Mouse (Mus musculus): ENCODE results near the gene Grin3b. TPM values are rescaled to one million over a fixed set of nuclear protein-coding genes. Genes with fewer than 3 reads are reported as not detected.

Gene Grin3b
- polyA plus RNA-seq, 1 experiment from 2014 or later, result 0.32 TPM

DNA sequence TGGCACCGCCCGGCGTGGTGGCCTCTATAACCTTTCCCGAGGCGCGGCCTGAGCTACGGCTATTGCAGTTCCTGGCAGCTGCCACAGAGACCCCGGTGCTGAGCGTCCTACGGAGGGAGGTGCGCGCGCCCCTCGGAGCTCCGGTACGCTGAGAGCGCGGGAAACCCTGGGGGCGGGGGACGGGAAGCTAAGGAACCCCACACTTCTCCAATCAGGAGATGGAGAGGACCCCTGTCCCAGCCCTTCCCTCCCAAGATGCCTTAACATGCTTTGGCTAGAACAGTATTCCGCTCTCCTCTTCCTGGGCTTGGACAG is 625 bp downstream of the Grin3b start:
- no peak for DNase-seq (ENCODE audit: low spot score)
- 4% methylated on average over 20 of the region's 21 CpGs for WGBS
- TF ChIP-seq CTCF (IDR thresholded peaks at IDR 0.05) (no peak), EP300 (IDR thresholded peaks at IDR 0.05) (no peak)

DNA sequence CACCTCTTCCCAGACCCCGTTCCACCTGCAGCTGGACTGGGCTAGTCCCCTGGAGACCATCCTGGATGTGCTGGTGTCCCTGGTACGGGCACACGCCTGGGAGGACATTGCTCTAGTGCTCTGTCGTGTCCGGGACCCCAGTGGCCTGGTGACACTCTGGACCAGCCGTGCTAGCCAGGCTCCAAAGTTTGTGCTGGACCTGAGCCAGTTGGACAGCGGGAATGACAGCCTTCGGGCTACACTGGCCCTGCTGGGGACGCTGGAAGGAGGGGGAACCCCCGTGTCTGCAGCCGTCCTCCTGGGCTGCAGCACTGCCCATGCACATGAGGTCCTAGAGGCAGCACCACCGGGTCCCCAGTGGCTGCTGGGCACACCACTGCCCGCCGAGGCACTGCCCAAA is 2.3 kb downstream of the Grin3b start:
- H3K9ac ChIP-seq (replicated peaks; ENCODE audit: low read depth), result no peak overlapping the region

More for the DNA sequence above, 625 bp downstream of the Grin3b start:
- ATAC-seq, result no peak
- no peaks in the 10 kb centered on the region for H3K9me3 ChIP-seq (ENCODE audit: low read length)
- peaks cover 6% of the 10 kb centered on the region; the same call in 1 of the 2 replicates for H3K27me3 ChIP-seq (replicated peaks; ENCODE audit: insufficient read depth, low read length)
- 0 out of 2 replicates have a peak, but pooled peaks cover 4% of the 10 kb centered on the region for H3K4me1 ChIP-seq (ENCODE audit: insufficient read depth, low read depth, low read length)
- H3K9ac ChIP-seq (replicated peaks; ENCODE audit: low read depth), result no peak overlapping the region
- peak overlapping the region; percentile 12; the same call in 1 of the 2 replicates for H3K4me3 ChIP-seq (ENCODE audit: low read depth, low read length)
- peak overlapping the region; percentile 44 for H3K4me2 ChIP-seq (replicated peaks; ENCODE audit: low read depth, low read length)
- no peak overlapping the region for H3K27ac ChIP-seq (ENCODE audit: low read length)
- peaks cover 19% of the 10 kb centered on the region for H3K36me3 ChIP-seq (ENCODE audit: insufficient read depth, low read length)

DNA sequence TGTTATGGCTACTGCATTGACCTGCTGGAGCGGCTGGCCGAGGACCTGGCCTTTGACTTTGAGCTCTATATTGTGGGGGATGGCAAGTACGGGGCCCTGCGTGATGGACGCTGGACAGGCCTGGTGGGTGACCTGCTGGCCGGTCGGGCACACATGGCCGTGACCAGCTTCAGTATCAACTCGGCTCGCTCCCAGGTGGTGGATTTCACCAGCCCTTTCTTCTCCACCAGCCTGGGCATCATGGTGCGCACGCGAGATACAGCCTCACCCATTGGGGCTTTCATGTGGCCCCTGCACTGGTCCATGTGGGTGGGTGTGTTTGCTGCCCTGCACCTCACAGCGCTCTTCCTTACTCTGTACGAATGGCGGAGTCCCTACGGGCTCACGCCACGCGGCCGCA is 3.6 kb downstream of the Grin3b start:
- Histone ChIP-seq H3K9ac (replicated peaks; ENCODE audit: low read depth) (no peak overlapping the region), H3K4me1 (ENCODE audit: insufficient read depth, low read depth, low read length) (0 out of 2 replicates have a peak, but pooled peaks cover 4% of the 10 kb centered on the region), H3K4me2 (replicated peaks; ENCODE audit: low read depth, low read length) (no peak overlapping the region), H3K9me3 (ENCODE audit: low read length) (no peaks in the 10 kb centered on the region), H3K4me3 (ENCODE audit: low read depth, low read length) (no peak overlapping the region), H3K27ac (ENCODE audit: low read length) (no peak overlapping the region), H3K27me3 (replicated peaks; ENCODE audit: insufficient read depth, low read length) (peaks cover 6% of the 10 kb centered on the region; the same call in 1 of the 2 replicates), H3K36me3 (ENCODE audit: insufficient read depth, low read length) (peaks cover 36% of the 10 kb centered on the region)
- DNase-seq (ENCODE audit: low spot score), result no peak
- WGBS, result 91% methylated on average over 21 of the region's 21 CpGs
- TF ChIP-seq CTCF (IDR thresholded peaks at IDR 0.05) (no peak), EP300 (IDR thresholded peaks at IDR 0.05) (no peak)
- ATAC-seq, result no peak

More for the DNA sequence above, 2.3 kb downstream of the Grin3b start:
- ATAC-seq, result no peak
- Histone ChIP-seq H3K4me1 (ENCODE audit: insufficient read depth, low read depth, low read length) (0 out of 2 replicates have a peak, but pooled peaks cover 4% of the 10 kb centered on the region), H3K4me3 (ENCODE audit: low read depth, low read length) (no peak overlapping the region), H3K27me3 (replicated peaks; ENCODE audit: insufficient read depth, low read length) (peaks cover 6% of the 10 kb centered on the region; the same call in 1 of the 2 replicates), H3K9me3 (ENCODE audit: low read length) (no peaks in the 10 kb centered on the region), H3K36me3 (ENCODE audit: insufficient read depth, low read length) (peaks cover 27% of the 10 kb centered on the region), H3K4me2 (replicated peaks; ENCODE audit: low read depth, low read length) (no peak overlapping the region), H3K27ac (ENCODE audit: low read length) (no peak overlapping the region)
- DNase-seq (ENCODE audit: low spot score), result peak; percentile 27
- TF ChIP-seq EP300 (IDR thresholded peaks at IDR 0.05) (no peak), CTCF (IDR thresholded peaks at IDR 0.05) (no peak)
- WGBS, result 41% methylated on average over 14 of the region's 14 CpGs

DNA sequence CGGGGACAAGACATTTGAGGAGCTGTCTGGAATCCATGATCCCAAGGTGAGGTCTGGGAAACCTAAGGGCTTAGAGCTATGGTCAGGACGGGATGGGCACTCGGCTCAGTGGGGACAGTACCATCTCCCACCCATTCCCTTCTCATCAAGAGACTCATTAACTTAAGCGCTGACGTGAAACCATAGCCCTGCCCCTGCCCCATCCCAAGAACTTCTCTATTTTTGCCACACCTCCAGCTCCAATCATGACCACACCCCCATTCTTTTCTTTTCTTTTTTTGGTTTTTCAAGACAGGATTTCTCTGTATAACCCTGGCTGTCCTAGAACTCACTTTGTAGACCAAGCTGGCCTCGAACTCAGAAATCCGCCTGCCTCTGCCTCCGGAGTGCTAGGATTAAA is 4.2 kb downstream of the Grin3b start:
- Histone ChIP-seq H3K9ac (replicated peaks; ENCODE audit: low read depth) (no peak overlapping the region), H3K9me3 (ENCODE audit: low read length) (no peaks in the 10 kb centered on the region), H3K4me2 (replicated peaks; ENCODE audit: low read depth, low read length) (no peak overlapping the region), H3K27me3 (replicated peaks; ENCODE audit: insufficient read depth, low read length) (peaks cover 6% of the 10 kb centered on the region; the same call in 1 of the 2 replicates), H3K36me3 (ENCODE audit: insufficient read depth, low read length) (peaks cover 40% of the 10 kb centered on the region), H3K4me1 (ENCODE audit: insufficient read depth, low read depth, low read length) (0 out of 2 replicates have a peak, but pooled peaks cover 4% of the 10 kb centered on the region), H3K4me3 (ENCODE audit: low read depth, low read length) (no peak overlapping the region), H3K27ac (ENCODE audit: low read length) (no peak overlapping the region)
- WGBS, result 84% methylated on average over 8 of the region's 8 CpGs
- DNase-seq (ENCODE audit: low spot score), result no peak
- no peak for ATAC-seq
- no peak for TF ChIP-seq CTCF (IDR thresholded peaks at IDR 0.05)
- TF ChIP-seq EP300 (IDR thresholded peaks at IDR 0.05), result no peak

DNA sequence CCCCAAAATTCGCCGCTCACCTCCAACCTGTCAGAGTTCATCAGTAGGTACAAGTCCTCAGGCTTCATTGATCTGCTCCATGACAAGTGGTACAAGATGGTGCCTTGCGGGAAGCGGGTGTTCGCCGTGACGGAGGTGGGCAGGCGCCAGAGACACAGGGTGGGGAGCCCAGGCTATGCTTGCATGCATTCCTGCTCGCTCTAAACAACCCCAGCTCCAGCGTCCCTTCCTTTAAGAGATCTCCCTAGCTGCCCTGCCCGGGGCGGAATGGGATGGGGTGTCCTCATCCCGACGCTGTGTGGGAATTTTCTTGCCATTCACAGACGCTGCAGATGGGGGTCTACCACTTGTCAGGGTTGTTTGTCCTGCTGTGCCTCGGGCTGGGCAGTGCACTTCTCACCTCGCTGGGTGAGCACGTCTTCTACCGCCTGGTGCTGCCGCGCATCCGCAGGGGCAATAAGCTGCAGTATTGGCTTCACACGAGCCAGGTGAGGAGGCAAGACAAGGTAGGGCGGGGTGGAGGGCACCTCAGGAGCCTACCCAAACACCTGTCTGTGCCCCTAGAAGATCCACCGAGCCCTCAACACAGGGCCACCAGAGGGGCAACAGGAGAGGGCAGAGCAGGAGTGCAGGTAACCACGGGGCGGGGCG is 5.7 kb downstream of the Grin3b start:
- TF ChIP-seq CTCF (IDR thresholded peaks at IDR 0.05), result no peak
- no peak for TF ChIP-seq EP300 (IDR thresholded peaks at IDR 0.05)
- no peak overlapping the region for H3K27ac ChIP-seq (ENCODE audit: low read length)
- no peak overlapping the region for H3K4me2 ChIP-seq (replicated peaks; ENCODE audit: low read depth, low read length)
- DNase-seq (ENCODE audit: low spot score), result no peak
- H3K9ac ChIP-seq (replicated peaks; ENCODE audit: low read depth), result no peak overlapping the region
- peaks cover 6% of the 10 kb centered on the region; the same call in 1 of the 2 replicates for H3K27me3 ChIP-seq (replicated peaks; ENCODE audit: insufficient read depth, low read length)
- 88% methylated on average over 28 of the region's 28 CpGs for WGBS
- ATAC-seq, result no peak
- peaks cover 40% of the 10 kb centered on the region for H3K36me3 ChIP-seq (ENCODE audit: insufficient read depth, low read length)
- H3K4me1 ChIP-seq (ENCODE audit: insufficient read depth, low read depth, low read length), result 0 out of 2 replicates have a peak, but pooled peaks cover 1% of the 10 kb centered on the region
- no peak overlapping the region for H3K4me3 ChIP-seq (ENCODE audit: low read depth, low read length)
- no peaks in the 10 kb centered on the region for H3K9me3 ChIP-seq (ENCODE audit: low read length)

DNA sequence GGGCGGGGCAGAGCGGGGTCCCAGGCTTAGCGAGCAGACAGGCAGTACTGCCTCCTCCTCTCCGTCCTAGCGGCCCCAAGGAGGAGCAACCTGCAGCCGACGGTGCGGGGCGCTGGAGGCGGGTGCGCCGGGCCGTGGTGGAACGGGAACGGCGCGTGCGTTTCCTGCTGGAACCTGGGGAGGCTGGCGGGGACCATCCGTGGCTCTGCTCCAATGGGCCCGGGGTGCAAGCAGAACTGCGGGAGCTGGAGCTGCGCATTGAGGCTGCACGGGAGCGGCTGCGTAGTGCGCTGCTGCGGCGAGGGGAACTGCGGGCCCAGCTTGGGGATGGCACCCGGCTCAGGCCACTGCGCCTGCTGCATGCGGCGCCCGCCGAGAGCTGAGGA is 6.2 kb downstream of the Grin3b start:
- DNase-seq (ENCODE audit: low spot score) (no peak), ATAC-seq (no peak)
- H3K36me3 ChIP-seq (ENCODE audit: insufficient read depth, low read length), result peaks cover 40% of the 10 kb centered on the region
- H3K27ac ChIP-seq (ENCODE audit: low read length), result no peak overlapping the region
- H3K27me3 ChIP-seq (replicated peaks; ENCODE audit: insufficient read depth, low read length), result peaks cover 3% of the 10 kb centered on the region; the same call in 1 of the 2 replicates
- H3K4me3 ChIP-seq (ENCODE audit: low read depth, low read length), result no peak overlapping the region
- no peak overlapping the region for H3K9ac ChIP-seq (replicated peaks; ENCODE audit: low read depth)
- H3K4me2 ChIP-seq (replicated peaks; ENCODE audit: low read depth, low read length), result no peak overlapping the region
- H3K4me1 ChIP-seq (ENCODE audit: insufficient read depth, low read depth, low read length), result no peaks in the 10 kb centered on the region
- WGBS, result 78% methylated on average over 33 of the region's 36 CpGs
- TF ChIP-seq EP300 (IDR thresholded peaks at IDR 0.05) (no peak), CTCF (IDR thresholded peaks at IDR 0.05) (no peak)
- no peaks in the 10 kb centered on the region for H3K9me3 ChIP-seq (ENCODE audit: low read length)

Data from lung, postnatal 0 days (tissue).